Mouse (Mus musculus) cerebellum, adult (tissue): Measurements from ENCODE around the gene Rnf152.

Experiments used
- ATAC-seq: cut with Nextera tagmentation; 2 replicates; pipeline ENCODE4 v1.9.2; 2017; ENCODE audit warnings: mild to moderate bottlenecking, moderate library complexity, mixed read lengths; ENCODE audit not compliant: insufficient number of reproducible peaks, low FRiP score, low TSS enrichment

Gene Rnf152

DNA sequence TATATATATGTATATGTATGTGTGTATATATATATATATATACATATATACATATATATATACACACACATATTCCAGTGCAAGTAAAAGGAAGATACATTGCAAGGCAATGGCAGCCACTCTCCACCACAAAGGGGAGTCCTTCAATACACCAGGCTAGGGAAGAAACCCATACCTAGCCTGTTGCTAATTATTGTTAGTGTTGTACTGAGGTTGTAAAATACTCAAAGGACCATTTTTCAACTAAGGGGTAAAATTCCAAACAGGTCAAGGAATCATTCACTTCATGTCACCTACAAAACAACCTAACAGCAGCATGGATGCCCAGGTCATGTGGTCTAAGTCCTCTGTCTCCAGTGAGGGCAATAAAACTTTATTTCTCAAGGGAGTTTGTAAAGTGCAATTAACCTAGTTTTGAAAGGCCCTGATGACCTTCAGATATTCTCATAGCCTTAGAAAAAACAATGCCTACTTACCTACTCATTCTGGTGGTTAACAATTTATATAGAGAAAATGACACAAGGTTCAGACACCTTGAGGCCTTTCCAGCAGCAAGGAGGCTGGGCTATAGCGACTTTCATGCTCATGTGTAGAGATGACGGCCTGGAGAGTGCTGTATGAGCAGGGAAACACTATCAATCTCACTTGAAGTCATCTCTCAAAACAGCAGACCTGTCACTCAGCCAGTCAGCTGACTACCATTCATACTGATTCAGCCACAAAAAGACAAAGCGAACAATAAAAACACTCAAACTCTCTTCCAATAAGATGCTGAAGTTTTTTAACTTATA is 42.3 kb downstream of the Rnf152 start:
- ATAC-seq, result no peak

DNA sequence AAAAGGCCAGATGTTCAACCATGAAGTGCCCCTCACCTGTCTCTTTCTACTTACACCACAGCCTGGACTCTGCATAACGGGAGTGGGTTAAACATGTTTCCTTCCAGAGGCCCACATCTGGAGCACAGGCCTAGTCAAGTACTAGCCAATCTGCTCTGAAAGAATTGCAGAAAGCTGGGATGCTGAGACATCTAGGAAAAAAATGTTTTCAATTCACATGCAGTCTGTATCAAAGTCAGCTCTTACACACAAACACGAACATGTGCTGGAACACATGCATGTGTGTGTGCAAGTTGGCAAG is 44.0 kb downstream of the Rnf152 start:
- no peak for ATAC-seq

DNA sequence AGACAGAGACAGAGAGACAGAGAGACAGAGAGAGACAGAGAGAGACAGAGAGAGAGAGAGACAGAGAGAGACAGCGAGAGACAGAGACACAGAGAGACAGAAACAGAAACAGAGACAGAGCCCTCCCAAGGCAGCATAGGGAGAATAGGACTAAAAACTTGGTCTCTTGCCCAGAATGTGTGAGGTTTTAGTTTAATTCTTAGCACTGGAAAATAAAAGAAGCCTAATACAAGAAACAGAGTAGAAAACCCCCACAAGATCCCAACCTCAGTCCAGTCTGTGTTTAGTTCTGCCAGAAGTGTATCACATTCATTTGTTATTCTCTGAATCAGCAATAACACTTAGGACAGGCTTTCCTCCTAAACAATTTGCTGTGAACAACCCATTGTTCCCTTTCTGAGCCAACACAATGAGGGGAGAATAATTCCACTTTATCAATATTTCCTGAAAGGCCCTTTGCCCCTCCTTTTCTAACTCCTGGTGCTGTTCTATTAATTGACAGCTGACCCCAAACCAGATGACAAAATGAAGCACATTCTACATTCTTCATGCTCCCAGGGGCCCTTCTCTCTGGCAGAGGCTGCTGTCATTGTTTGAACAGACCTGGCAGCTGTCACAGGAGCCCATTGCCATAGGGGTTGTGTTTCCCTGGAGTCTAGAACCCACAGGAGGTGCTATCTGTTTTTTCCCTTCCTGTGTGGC is 44.5 kb downstream of the Rnf152 start:
- ATAC-seq, result no peak

DNA sequence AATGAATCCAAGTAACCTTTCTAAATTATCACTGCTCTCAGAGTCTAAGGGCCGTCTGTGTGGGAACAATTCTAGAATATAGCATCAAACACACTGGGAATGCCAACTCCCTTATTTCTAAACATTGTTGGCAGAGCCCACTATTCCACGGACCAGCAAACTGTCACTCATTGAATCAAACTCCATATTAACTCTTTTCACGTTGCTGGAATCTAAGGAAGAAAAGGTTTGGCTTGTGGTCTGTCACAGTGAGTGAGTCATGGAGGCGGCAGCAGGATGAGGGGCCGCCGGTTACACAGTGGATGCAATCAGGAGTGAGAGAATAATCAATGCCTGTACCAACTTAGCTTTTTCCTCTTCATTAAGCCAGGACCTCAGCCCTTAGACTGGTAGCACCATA is 54.3 kb downstream of the Rnf152 start:
- ATAC-seq, result no peak

DNA sequence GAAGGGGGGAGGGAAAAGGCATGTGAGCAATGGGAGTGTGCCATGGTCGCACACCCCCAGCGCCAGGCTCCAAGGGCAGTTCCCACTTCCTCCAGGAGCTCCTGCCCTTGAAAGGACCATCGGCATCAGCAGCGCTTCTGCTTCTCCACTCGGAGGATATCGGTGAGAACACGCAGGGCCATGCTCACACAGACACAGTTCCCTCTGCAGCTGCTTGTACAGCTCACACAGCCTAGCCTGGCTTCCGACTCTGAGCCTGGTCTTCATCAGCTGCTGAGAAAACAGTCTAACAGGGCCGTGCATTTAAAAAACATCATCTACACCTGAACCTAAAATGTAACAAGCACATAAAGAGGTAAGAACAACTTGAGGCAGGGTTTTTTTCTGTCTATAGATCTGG is 54.7 kb downstream of the Rnf152 start:
- peak; percentile 54; the same call in 1 of the 2 replicates for ATAC-seq

DNA sequence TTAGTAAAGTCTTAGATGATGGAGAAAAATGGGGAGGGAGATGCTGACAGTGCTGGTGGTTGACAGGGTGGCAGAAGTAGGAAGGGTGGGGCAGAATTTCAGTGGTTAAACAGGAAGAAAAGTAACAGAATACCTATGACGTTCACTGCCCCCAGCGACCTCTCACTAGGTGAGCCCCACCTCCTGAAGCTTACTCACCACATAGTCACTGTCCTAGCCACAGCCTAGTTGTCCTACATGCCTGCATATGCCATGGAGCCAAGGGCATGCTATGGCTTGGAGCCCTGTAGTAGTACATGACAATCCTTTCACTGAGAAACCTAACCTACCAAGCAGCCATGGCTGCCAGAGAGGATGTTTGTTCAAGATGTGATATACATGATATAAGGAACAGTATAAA is 64.7 kb downstream of the Rnf152 start:
- no peak for ATAC-seq

DNA sequence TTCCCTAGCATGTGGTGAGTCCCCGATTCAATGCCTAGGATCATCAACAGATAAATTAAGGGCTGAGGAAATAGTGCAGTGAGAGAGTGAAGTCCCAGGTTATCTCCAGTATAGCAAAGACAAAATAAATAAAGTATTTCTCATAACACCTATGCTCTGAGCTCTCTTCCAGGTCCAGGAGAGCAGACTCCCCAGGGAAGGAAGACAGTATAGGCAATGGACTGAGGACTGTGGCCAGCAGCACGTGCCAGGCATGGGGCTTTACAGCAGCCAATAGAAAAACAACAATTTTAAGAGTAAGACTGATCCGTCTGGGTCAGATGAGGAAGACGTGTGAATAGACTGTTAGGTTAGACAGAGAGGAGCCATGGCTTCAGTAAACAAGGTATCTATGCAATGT is 69.0 kb downstream of the Rnf152 start:
- ATAC-seq, result no peak

DNA sequence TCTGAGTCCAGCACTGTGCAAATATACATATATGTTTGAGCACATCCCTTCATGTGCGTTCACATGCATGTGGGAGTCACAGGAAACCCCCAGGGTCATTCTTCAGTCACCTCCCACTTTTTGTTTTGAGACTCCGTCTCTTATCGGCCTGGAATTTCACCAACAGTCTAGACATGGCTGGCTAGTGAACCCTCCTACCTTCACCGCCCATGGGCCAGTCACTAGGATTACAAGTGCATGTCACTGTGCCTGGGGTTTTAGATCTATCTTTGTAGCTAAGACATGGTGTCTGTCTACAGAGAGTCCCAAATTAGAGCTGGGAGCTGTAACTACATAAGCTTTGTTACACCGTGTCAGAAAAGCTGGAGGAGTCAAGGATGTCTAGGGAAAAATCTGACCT is 69.6 kb downstream of the Rnf152 start:
- ATAC-seq, result no peak

DNA sequence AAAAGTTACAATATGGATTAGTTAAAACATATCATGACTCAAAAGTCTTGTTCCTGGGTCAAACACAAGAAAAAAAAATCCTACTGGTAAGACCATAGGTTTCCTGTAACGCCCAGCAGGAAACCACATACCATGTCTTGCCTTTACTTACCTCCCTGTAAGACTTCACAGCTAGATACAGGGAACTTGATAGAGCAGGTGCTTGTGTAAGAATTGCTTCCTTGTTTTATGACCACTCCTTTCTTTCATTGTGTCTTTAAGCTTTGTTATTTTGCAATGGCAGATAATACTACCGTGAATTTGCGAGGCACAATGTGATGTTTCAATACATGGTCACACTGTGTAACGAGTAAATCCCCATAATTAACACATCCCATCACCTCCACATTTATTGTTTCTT is 71.5 kb downstream of the Rnf152 start:
- ATAC-seq, result no peak

DNA sequence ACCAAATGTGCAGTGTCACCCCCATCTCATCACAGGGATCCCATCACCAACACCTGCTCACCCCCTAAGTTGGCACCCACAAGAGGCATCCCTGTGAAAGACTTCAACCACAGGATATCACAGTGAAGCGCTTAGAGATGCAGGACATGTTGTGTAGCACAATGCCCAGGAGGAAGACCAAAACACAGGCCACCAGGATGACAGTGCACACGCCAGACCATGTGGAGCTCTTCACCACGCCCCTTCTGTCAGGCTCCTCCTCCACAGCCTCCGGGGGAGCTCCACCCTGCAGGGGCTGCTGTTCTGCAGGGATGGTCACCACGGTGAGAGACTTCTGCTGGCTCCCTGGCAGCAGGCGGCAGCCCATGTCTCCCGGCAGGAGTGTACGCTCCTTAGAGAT is 72.4 kb downstream of the Rnf152 start:
- ATAC-seq, result no peak

DNA sequence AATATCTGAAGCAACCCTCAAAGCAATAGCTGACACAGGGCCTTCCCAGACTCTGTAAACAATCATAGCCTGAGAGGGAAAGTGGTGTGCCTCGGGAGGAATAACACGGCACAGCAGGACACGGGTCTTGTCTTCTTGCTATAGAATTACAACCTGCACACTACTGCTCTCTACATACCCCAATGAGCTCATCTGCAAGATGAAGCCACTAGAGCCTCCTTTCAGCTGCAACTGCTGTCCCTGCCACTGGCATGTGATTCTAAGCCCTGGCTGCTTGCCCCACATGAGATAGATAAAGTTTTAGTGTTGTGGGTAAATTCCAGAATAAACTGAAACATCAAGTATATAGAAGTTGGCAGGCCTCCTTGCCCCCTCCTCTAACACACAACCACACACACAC is 75.2 kb downstream of the Rnf152 start:
- no peak for ATAC-seq

DNA sequence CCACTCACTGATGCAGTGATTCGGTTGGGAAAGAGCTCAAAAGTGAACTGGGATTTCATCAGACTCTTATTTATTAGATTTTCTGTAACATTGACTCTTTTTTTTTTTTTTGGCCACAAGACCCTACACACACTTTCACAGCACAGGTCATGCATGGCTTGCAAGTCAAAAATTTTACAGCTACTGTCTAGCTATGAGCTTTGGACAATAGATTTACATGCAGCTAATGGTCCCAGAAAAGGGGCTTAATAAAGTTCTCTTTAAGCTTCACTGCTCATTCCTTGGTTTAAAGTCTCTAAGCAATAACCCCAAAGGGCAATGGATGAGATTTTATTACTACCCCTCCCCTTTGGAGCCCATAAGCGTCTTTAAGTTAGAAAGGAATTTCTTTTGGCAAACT is 76.3 kb downstream of the Rnf152 start:
- ATAC-seq, result no peak

DNA sequence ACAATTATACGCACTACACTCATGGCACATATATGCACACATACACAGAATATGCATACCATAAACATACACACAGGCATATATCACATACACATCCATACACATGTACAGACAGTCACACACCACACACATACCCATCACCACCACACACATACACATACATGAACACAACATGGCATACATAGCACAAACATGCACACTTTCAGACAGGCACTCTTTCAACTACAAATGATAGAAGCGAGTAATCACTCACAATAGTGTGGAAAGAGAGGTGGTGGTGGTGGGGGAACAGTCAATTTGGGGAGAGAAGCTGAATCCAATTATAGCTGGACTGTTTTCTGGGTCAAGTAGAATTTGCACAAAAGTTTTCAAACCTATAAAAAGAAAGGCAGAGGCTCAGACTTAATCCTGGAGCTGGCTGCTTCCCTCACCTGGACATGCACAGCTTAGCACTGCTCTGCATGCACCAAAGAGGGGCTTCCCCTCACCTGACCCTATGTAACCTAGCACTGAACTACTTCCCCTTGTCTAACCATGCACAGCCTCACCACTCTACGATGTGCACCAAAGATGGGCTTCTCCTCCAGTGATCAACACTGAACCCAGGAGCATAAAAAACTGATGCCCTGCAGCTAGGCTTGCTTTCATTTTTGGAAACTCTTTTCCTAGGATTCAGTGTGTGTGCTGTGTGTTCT is 81.9 kb downstream of the Rnf152 start:
- no peak for ATAC-seq

DNA sequence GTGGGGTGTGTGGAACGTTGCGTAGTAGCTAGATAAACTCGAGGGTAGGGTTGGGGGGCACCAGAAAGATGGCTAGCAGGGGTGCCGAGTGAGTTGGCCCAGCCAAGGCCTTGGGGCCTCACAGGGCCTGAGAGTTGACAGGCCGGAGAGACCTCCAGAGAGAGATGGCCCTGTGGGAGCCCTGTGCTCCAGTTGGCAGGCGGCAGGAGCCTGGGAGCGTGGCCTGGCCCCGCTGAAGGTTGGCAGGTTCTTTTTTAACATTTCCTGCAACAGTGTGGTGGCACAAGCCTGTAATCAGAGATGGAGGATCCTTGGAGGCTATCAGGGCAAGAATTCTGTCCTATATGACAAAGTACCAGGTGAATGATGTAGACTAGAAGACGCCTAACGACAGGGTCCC is 85.4 kb downstream of the Rnf152 start:
- ATAC-seq, result peak; percentile 81

DNA sequence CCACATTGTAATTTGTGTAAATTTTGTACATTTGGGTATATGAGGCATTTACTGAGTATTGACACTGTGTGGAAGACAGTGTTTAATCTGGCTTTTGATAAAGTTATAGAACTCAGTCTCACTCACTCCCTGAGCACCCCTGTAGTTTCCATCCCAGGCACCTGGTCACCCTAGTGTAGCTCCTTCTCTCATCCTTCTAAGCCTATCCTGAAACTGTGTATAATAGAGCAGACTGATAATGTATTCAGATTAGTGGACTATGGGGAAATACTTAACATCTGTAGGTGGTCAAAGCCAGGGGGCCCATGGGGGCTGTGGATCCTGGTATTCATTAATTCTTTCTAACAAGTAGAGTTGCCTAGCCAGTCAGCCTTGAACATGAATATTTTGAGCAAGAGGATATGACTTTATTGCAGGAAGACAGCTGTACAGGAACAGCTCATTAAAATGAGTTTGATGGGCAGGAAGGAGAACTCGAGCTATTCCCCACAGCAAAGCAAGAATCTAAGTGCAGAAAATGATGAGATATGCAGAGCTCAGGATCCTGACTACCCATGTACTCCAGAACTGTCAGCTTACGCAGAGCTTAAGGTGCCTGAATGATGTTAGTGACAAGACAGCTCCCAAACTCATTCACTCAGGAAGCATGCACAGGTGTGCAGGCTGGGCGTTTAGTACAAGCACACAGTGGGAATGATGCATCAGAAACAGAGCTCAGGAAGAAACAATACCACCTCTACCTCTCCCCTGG is 93.1 kb downstream of the Rnf152 start:
- no peak for ATAC-seq

DNA sequence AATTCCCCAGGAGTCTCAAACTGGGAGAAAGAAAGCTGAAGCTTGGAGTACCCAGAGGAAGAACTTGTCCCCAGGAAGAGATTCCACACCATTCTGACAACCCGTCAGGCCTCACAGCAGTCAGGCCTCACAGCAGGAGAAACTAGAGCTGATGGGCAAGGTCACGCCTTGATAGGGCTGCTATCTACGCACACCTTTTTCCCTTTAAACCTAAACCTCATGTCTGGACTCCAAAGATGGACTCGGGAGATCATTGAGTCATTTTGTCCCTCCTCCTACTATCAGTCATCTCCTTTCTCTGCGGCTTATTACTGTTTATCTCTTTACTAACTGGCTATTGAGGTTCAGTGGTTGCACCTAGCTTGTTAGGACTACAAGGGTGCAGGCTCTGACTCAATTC is 96.3 kb downstream of the Rnf152 start:
- no peak for ATAC-seq

DNA sequence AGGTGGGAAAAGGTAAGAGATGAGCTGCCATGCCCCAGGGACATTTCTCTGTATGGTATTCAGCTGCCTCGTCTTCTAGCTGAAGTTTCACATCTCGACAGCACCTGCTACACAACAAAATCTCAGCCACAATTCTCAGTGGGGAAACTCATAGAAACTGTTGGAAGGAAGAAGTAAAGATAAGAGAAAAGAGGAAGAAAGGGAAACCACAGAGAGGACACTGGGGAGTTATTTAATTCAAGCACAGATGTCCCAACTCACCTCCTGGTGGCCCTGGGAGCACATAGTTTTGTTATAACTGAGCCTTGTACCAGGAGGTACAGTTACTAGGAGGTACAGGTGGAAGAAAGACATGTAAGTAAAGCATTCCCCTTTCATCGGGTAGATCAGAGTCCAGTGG is 99.3 kb downstream of the Rnf152 start:
- ATAC-seq, result no peak

DNA sequence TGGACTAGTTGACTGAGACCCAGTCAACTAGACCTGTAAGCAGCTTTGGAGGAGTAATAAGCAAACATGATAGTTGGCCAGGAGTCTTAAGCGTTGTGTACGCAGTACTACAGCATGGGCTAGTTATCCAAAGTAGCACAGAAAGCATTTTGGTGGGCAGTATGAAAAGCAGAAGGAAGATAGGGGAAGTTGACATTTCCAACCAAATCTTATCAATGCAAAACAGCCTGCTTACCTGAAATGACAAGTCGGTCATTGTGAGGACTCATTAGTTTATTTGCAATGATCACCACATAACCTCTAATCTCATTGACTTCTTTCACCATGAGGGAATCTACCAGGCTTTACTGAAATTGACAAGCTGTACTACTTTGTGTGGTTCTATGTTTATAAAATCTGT is 107.3 kb downstream of the Rnf152 start:
- no peak for ATAC-seq

DNA sequence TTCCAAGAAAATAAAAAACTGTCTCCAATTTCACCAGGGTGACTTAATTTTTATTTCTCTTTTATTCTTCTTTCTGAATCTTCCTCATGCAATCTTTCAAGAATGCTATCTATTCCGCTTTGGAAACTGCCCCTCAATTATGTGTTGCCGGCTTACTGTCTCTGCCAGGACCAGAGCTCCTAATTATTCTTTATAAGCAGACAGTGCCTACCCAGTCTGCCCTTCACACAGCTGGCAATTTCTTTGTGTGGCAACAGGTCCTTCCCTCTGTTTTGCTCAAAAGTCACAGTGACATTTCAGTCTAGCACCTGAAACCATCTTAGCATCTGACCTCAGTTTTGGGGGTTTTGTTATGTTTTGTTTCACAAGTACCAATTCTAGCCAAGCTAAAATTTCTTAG is 109.9 kb downstream of the Rnf152 start:
- ATAC-seq, result no peak

DNA sequence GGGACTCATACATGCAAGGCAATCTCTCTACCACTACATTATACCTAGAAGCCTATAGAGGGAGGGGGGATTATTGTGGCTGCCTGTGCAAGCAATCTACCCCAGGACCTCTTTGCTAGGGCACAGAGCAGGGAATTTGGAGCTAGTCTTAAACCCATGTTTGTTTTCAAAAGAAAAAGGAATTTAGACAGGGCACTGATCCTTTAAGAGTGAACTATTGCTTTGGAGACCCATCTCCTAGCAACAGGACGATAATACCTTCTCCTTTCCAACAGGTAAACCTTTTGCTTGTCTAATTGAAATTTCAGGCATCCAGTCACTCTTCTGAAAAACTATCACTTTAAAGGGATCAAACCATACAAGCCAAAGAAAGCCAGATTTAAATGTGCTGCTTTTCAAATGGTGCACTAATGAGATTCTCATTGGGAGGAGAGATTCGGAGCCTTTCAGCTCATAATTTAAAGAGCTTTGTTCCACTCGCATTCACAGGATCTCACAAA is 110.4 kb downstream of the Rnf152 start:
- ATAC-seq, result no peak
